Comparison of ENCODE assay signal across 8 mouse cellular contexts in the genomic region with DNA sequence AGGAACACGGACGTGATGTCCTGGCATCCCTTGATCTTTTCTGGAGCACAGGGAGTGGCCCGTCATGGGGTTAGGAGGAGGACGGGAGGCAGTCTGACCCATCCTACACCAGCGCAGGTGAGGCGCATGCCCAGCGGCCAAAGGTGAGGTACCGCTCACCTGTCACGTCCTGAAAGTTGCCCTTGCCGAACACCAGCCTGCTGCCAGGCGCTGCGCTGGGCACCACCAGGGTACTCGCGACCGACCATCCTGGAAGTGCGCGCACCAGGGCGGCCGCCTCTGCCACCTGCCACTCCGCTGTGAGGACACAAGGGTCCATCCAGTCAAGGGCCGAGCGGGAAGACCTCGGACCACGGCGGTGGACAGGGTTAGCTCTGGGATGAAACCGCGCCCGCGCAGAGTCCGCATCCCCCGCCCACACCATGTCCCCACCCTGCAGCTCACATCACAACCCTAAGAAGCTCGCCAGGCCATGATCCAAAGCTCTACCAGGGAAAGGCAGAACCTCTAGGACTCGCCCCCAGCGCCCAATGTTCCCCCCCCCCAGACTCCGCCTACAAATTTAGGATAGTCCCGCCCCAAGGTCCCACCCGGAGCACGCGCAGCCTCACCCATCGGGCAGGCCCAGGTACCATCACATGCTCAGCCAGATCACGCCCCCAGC. TPM values are rescaled to one million over a fixed set of nuclear protein-coding genes. Genes with fewer than 3 reads are reported as not detected.
DNase-seq lines count a peak whose midpoint lies in the region; ATAC-seq and TF ChIP-seq lines count a peak whose summit lies in the region.

No protein-coding gene starts in this region.

- H3K9ac ChIP-seq in neural tube, embryonic 15.5 days (replicated peaks), result peak overlapping the region; percentile 75

- H3K27ac ChIP-seq in gastrocnemius, adult 2 months, result peak overlapping the region; percentile 96
- peak overlapping the region; percentile 97 for H3K27ac ChIP-seq in hindbrain, embryonic 10.5 days
- H3K27ac ChIP-seq in neural tube, embryonic 15.5 days (replicated peaks), result peak overlapping the region; percentile 98

- peak overlapping the region; percentile 84 for H3K4me3 ChIP-seq in gastrocnemius, adult 2 months
- H3K4me3 ChIP-seq in hindbrain, embryonic 10.5 days, result peak overlapping the region; percentile 91
- H3K4me3 ChIP-seq in neural tube, embryonic 15.5 days (replicated peaks), result peak overlapping the region; percentile 78

- H3K9me3 ChIP-seq in hindbrain, embryonic 10.5 days, result peaks cover 2% of the 10 kb centered on the region; the same call in 1 of the 2 replicates
- no peaks in the 10 kb centered on the region for H3K9me3 ChIP-seq in neural tube, embryonic 15.5 days (replicated peaks)

- peaks cover 57% of the 10 kb centered on the region for H3K36me3 ChIP-seq in hindbrain, embryonic 10.5 days
- peaks cover 46% of the 10 kb centered on the region for H3K36me3 ChIP-seq in neural tube, embryonic 15.5 days

- H3K4me1 ChIP-seq in hindbrain, embryonic 10.5 days (replicated peaks), result peaks cover 26% of the 10 kb centered on the region
- H3K4me1 ChIP-seq in neural tube, embryonic 15.5 days, result peaks cover 33% of the 10 kb centered on the region

- H3K27me3 ChIP-seq in hindbrain, embryonic 10.5 days (ENCODE audit: insufficient read depth, poor library complexity, severe bottlenecking), result no peaks in the 10 kb centered on the region
- H3K27me3 ChIP-seq in neural tube, embryonic 15.5 days (replicated peaks), result no peaks in the 10 kb centered on the region

- intact Hi-C loops in gastrocnemius, adult 2 months (cut with DNase I), result loop anchor here (10.0 kb wide), 1 partner anchor 552 kb away; a partner anchor contains a TSS
- intact Hi-C loops in left cerebral cortex, postnatal 36 days (cut with DNase I), result loop anchor here (1.0 to 10.0 kb wide), 3 partner anchors 12 to 1742 kb away; a partner anchor contains a TSS

- peak; percentile 14 for ATAC-seq in neural tube, embryonic 15.5 days (ENCODE audit: low FRiP score)
- no peak for ATAC-seq in activated CD4-positive, CD25-positive, alpha-beta regulatory T cell, adult 4 months

- peak overlapping the region; percentile 93 for H3K4me2 ChIP-seq in neural tube, embryonic 15.5 days

- DNase-seq in gastrocnemius, adult 2 months, result peak; percentile 24
- no peak for DNase-seq in gastrocnemius, adult 18-20 months (ENCODE audit: low spot score)
- peak; percentile 44 for DNase-seq in urinary bladder, adult 2 months (ENCODE audit: low spot score)
- no peak for DNase-seq in urinary bladder, postnatal 10 days (ENCODE audit: low spot score)
- no peak for DNase-seq in hindbrain, embryonic 10.5 days (ENCODE audit: low spot score)
- DNase-seq in left cerebral cortex, postnatal 36 days (ENCODE audit: low spot score in 2 of 2), result peak; percentile 33 to 40

- 17% methylated on average over 41 of the region's 41 CpGs for WGBS in hindbrain, embryonic 10.5 days
- 14% methylated on average over 39 of the region's 41 CpGs for WGBS in neural tube, embryonic 15.5 days

- no peak for TF ChIP-seq CTCF in gastrocnemius, adult 2 months (IDR thresholded peaks at IDR 0.05)

RNA-seq across cellular contexts. Expression of a gene that starts 1.0 kb away (rescaled TPM):
- total RNA-seq in gastrocnemius, adult 2 months (2021), result 10 to 100 TPM; 13.0 to 16.4 TPM
- total RNA-seq in gastrocnemius, adult 18-20 months (2021), result 10 to 100 TPM; 12.6 to 16.8 TPM
- 56.4 and 77.5 TPM in 2 replicates for polyA plus RNA-seq in urinary bladder, adult 2 months (2012; rRNA removed)
- polyA plus RNA-seq in hindbrain, embryonic 10.5 days (2016; fragmentation: Nextera tagmentation; extraction: Ambion mirVana), result 37.3 and 37.7 TPM in 2 replicates
- 10 to 100 TPM; 85.4 to 88.5 TPM for total RNA-seq in left cerebral cortex, postnatal 36 days (2021)
- polyA plus RNA-seq in neural tube, embryonic 15.5 days (2015; fragmentation: Nextera tagmentation; extraction: Ambion mirVana), result 59.2 and 68.3 TPM in 2 replicates
- 10 to 100 TPM; 11.6 to 11.7 TPM for polyA plus RNA-seq in activated CD4-positive, CD25-positive, alpha-beta regulatory T cell, adult 4 months (2017; shearing (Covaris generic))

RNA-seq across cellular contexts. Expression of a gene that starts 2.9 kb away (rescaled TPM):
- total RNA-seq in gastrocnemius, adult 2 months (2021), result 1 to 10 TPM; 4.1 to 4.2 TPM
- 1 to 10 TPM; 4.0 to 4.5 TPM for total RNA-seq in gastrocnemius, adult 18-20 months (2021)
- polyA plus RNA-seq in urinary bladder, adult 2 months (2012; rRNA removed), result 2.7 and 3.7 TPM in 2 replicates
- 5.8 and 6.1 TPM in 2 replicates for polyA plus RNA-seq in hindbrain, embryonic 10.5 days (2016; fragmentation: Nextera tagmentation; extraction: Ambion mirVana)
- 10 to 100 TPM; 15.4 to 18.8 TPM for total RNA-seq in left cerebral cortex, postnatal 36 days (2021)
- 13.0 and 13.6 TPM in 2 replicates for polyA plus RNA-seq in neural tube, embryonic 15.5 days (2015; fragmentation: Nextera tagmentation; extraction: Ambion mirVana)
- 1 to 10 TPM; 3.5 to 4.6 TPM for polyA plus RNA-seq in activated CD4-positive, CD25-positive, alpha-beta regulatory T cell, adult 4 months (2017; shearing (Covaris generic))

RNA-seq across cellular contexts. Expression of a gene that starts 7.3 kb away (rescaled TPM):
- total RNA-seq in gastrocnemius, adult 2 months (2021), result not detected
- not detected for total RNA-seq in gastrocnemius, adult 18-20 months (2021)
- 0.09 and 0.10 TPM in 2 replicates for polyA plus RNA-seq in urinary bladder, adult 2 months (2012; rRNA removed)
- 1.3 and 1.6 TPM in 2 replicates for polyA plus RNA-seq in hindbrain, embryonic 10.5 days (2016; fragmentation: Nextera tagmentation; extraction: Ambion mirVana)
- 10 to 100 TPM; 11.1 to 12.0 TPM for total RNA-seq in left cerebral cortex, postnatal 36 days (2021)
- polyA plus RNA-seq in neural tube, embryonic 15.5 days (2015; fragmentation: Nextera tagmentation; extraction: Ambion mirVana), result 6.4 and 7.5 TPM in 2 replicates
- 1 to 10 TPM in 1 of 2 experiments, under 1 TPM in 1; 0.63 to 1.6 TPM for polyA plus RNA-seq in activated CD4-positive, CD25-positive, alpha-beta regulatory T cell, adult 4 months (2017; shearing (Covaris generic))

RNA-seq across cellular contexts. Expression of a gene that starts 12.8 kb away (rescaled TPM):
- total RNA-seq in gastrocnemius, adult 2 months (2021), result under 1 TPM; 0.10 to 0.25 TPM
- under 1 TPM; 0.24 to 0.39 TPM for total RNA-seq in gastrocnemius, adult 18-20 months (2021)
- 1.0 and 1.4 TPM in 2 replicates for polyA plus RNA-seq in urinary bladder, adult 2 months (2012; rRNA removed)
- polyA plus RNA-seq in hindbrain, embryonic 10.5 days (2016; fragmentation: Nextera tagmentation; extraction: Ambion mirVana), result 1.2 and 1.4 TPM in 2 replicates
- under 1 TPM; 0.48 to 0.72 TPM for total RNA-seq in left cerebral cortex, postnatal 36 days (2021)
- 0.44 and 0.92 TPM in 2 replicates for polyA plus RNA-seq in neural tube, embryonic 15.5 days (2015; fragmentation: Nextera tagmentation; extraction: Ambion mirVana)
- 1 to 10 TPM; 1.6 to 3.0 TPM for polyA plus RNA-seq in activated CD4-positive, CD25-positive, alpha-beta regulatory T cell, adult 4 months (2017; shearing (Covaris generic))

RNA-seq across cellular contexts. Expression of a gene that starts 28.6 kb away (rescaled TPM):
- total RNA-seq in gastrocnemius, adult 2 months (2021), result 10 to 100 TPM; 13.3 to 14.5 TPM
- total RNA-seq in gastrocnemius, adult 18-20 months (2021), result 10 to 100 TPM; 10.5 TPM
- 32.7 and 35.9 TPM in 2 replicates for polyA plus RNA-seq in urinary bladder, adult 2 months (2012; rRNA removed)
- 59.0 and 63.8 TPM in 2 replicates for polyA plus RNA-seq in hindbrain, embryonic 10.5 days (2016; fragmentation: Nextera tagmentation; extraction: Ambion mirVana)
- total RNA-seq in left cerebral cortex, postnatal 36 days (2021), result 10 to 100 TPM; 42.5 to 62.2 TPM
- 67.4 and 77.4 TPM in 2 replicates for polyA plus RNA-seq in neural tube, embryonic 15.5 days (2015; fragmentation: Nextera tagmentation; extraction: Ambion mirVana)
- 10 to 100 TPM; 35.7 to 50.7 TPM for polyA plus RNA-seq in activated CD4-positive, CD25-positive, alpha-beta regulatory T cell, adult 4 months (2017; shearing (Covaris generic))

Comparison
In these comparisons a context has a peak if more than half of its experiments do, and no peak if none do; other contexts are left out.
1. DNase-seq: peak in gastrocnemius, adult 2 months (single experiment), urinary bladder, adult 2 months (single experiment) and left cerebral cortex, postnatal 36 days (2 of 2); none in gastrocnemius, adult 18-20 months (single experiment), urinary bladder, postnatal 10 days (single experiment) and hindbrain, embryonic 10.5 days (single experiment).
2. Peak in every context shown above with its lines, with median percentiles within 50 percentile points of each other: H3K27ac ChIP-seq and H3K4me3 ChIP-seq.